Mouse (Mus musculus) lung, adult 2 months (tissue): ENCODE measurements around the gene Lrch3.

Source experiments
- CTCF ChIP-seq: fragments of 200-500 bp; IDR thresholded peaks from 2 replicates; pipeline ENCODE4 v1.5.1; 2011; ENCODE audit warnings: mild to moderate bottlenecking, low read length, control low read depth; ENCODE audit not compliant: insufficient read depth
- POLR2A ChIP-seq: fragments of 200-500 bp; IDR thresholded peaks from 2 replicates; pipeline ENCODE4 v1.6.1; 2011; ENCODE audit warnings: low read depth, mild to moderate bottlenecking, control low read depth, low read length, borderline replicate concordance; ENCODE audit errors: extremely low read depth

DNA sequence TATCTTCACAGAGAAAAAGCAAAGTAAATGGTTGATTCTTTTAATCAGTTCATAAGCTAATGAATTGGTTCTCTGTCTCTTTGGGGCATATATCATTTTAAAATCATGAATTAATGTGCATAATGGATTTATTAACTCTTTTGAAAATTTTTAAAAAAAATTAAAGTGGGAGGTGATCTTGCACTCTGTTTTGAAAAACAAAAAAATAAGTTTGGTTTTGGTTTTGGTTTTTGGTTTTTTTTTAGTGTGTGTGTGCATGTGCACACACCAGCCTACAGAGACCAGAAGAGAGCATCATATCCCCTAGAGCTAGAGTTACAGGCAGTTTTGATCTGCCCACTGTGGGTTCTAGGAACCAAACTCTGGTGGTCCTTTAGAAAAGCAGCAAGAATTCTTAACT, 35.4 kb downstream of the Lrch3 start:
- TF ChIP-seq POLR2A (no peak), CTCF (no peak)
